Mouse (Mus musculus) olfactory bulb, adult 2 months (tissue): ENCODE data around the gene Ldb1. TPM values are rescaled to one million over a fixed set of nuclear protein-coding genes. Genes with fewer than 3 reads are reported as not detected.

Source experiments
- H3K27ac ChIP-seq: fragments of 200-500 bp; 2 replicates; pipeline ENCODE4 v1.5.1; 2012; ENCODE audit warnings: low read depth, low read length; ENCODE audit not compliant: insufficient read depth
- H3K4me1 ChIP-seq: fragments of 200-500 bp; 2 replicates; pipeline ENCODE4 v1.6.1; 2012; ENCODE audit warnings: low read length; ENCODE audit not compliant: control insufficient read depth, insufficient read depth
- H3K4me3 ChIP-seq: fragments of 200-500 bp; 2 replicates; pipeline ENCODE4 v1.5.1; 2012; ENCODE audit warnings: mild to moderate bottlenecking, low read depth, low read length, moderate library complexity; ENCODE audit not compliant: insufficient read depth
- CTCF ChIP-seq: fragments of 200-500 bp; IDR thresholded peaks from 2 replicates; pipeline ENCODE4 v1.5.1; 2012; ENCODE audit warnings: low read depth, mild to moderate bottlenecking, low read length, moderate library complexity; ENCODE audit not compliant: insufficient read depth
- POLR2A ChIP-seq: fragments of 200-500 bp; IDR thresholded peaks from 2 replicates; pipeline ENCODE4 v1.6.1; 2012; ENCODE audit warnings: mild to moderate bottlenecking, low read depth, low read length, moderate library complexity; ENCODE audit not compliant: insufficient read depth
- WGBS: fragments of 180-500 bp; shearing (Covaris S2); methylation state at CpG from one replicate; pipeline ENCODE4 v1.1.7; 2018; 5-methylcytosine and 5-hydroxymethylcytosine counted together
- polyA plus RNA-seq: library from polyadenylated mRNA; stranded (reverse); fragments of >200 nt; gene quantifications from 2 replicates; pipeline ENCODE4 v1.2.4, GENCODE M21; 2012; ENCODE audit warnings: low replicate concordance; ENCODE audit not compliant: missing spikeins, insufficient read depth, insufficient read length

Ldb1 gene
- polyA plus RNA-seq, 1 experiment = not detected

- TF ChIP-seq CTCF (no peak), POLR2A (no peak)
- Histone ChIP-seq H3K4me3 (no peak overlapping the region), H3K27ac (no peak overlapping the region), H3K4me1 (peaks cover 23% of the 10 kb centered on the region)
- WGBS = 57% methylated on average over 26 of the region's 26 CpGs
Measured at GRCm38 (mm10) chr19:46032731-46033510, 12.1 kb downstream of the Ldb1 start.

- TF ChIP-seq CTCF (no peak), POLR2A (no peak)
- H3K4me1 ChIP-seq = peaks cover 14% of the 10 kb centered on the region
- WGBS = 64% methylated on average over 9 of the region's 9 CpGs
- no peak overlapping the region for H3K4me3 ChIP-seq
- no peak overlapping the region for H3K27ac ChIP-seq
Measured at GRCm38 (mm10) chr19:46031689-46032432, 13.2 kb downstream of the Ldb1 start.

- WGBS = 89% methylated on average over 10 of the region's 10 CpGs
- TF ChIP-seq CTCF (no peak), POLR2A (no peak)
- H3K4me1 ChIP-seq = peaks cover 12% of the 10 kb centered on the region
- H3K27ac ChIP-seq = no peak overlapping the region
- no peak overlapping the region for H3K4me3 ChIP-seq
Measured at GRCm38 (mm10) chr19:46030196-46030983, 14.6 kb downstream of the Ldb1 start.

GRCm38 (mm10) chr19:46029652-46030051, 15.4 kb downstream of the Ldb1 start:
- Histone ChIP-seq H3K4me3 (no peak overlapping the region), H3K27ac (no peak overlapping the region), H3K4me1 (peaks cover 12% of the 10 kb centered on the region)
- WGBS = 93% methylated on average over 1 of the region's 1 CpGs
- TF ChIP-seq POLR2A (no peak), CTCF (no peak)

GRCm38 (mm10) chr19:46028747-46029320, 16.2 kb downstream of the Ldb1 start:
- no peak overlapping the region for H3K27ac ChIP-seq
- TF ChIP-seq POLR2A = no peak
- TF ChIP-seq CTCF = no peak
- WGBS = 76% methylated on average over 11 of the region's 11 CpGs
- peaks cover 12% of the 10 kb centered on the region for H3K4me1 ChIP-seq
- H3K4me3 ChIP-seq = no peak overlapping the region

GRCm38 (mm10) chr19:46026567-46026966, 18.4 kb downstream of the Ldb1 start:
- no peak for TF ChIP-seq POLR2A
- no peak for TF ChIP-seq CTCF
- Histone ChIP-seq H3K4me1 (peaks cover under 1% of the 10 kb centered on the region; the same call in 1 of the 2 replicates), H3K27ac (no peak overlapping the region), H3K4me3 (no peak overlapping the region)
- 55% methylated on average over 8 of the region's 8 CpGs for WGBS

GRCm38 (mm10) chr19:46024959-46025358, 20.1 kb downstream of the Ldb1 start:
- TF ChIP-seq POLR2A = no peak
- no peak for TF ChIP-seq CTCF
- Histone ChIP-seq H3K4me1 (no peaks in the 10 kb centered on the region), H3K27ac (no peak overlapping the region), H3K4me3 (no peak overlapping the region)
- 78% methylated on average over 6 of the region's 6 CpGs for WGBS

- no peaks in the 10 kb centered on the region for H3K4me1 ChIP-seq
- H3K4me3 ChIP-seq = no peak overlapping the region
- H3K27ac ChIP-seq = no peak overlapping the region
- TF ChIP-seq CTCF (no peak), POLR2A (no peak)
- WGBS = 85% methylated on average over 2 of the region's 2 CpGs
Measured at GRCm38 (mm10) chr19:46016023-46016422, 29.0 kb downstream of the Ldb1 start.
